Mouse (Mus musculus): ENCODE results near the gene St3gal4. TPM values are rescaled to one million over a fixed set of nuclear protein-coding genes. Genes with fewer than 3 reads are reported as not detected.

Gene St3gal4
- total RNA-seq, 2 experiments from 2014 or later, result 26.3 to 26.4 TPM

- DNase-seq (ENCODE audit: low spot score in 2 of 2), result no peak
- intact Hi-C loops (cut with DNase I), result no loop called here
These were observed 16.5 kb upstream of the St3gal4 start for GRCm38 (mm10) chr9:35135575-35135974.

- intact Hi-C loops (cut with DNase I), result no loop called here
- DNase-seq (ENCODE audit: low spot score in 2 of 2), result peak; percentile 71 to 73
These were observed 12.7 kb upstream of the St3gal4 start for GRCm38 (mm10) chr9:35131637-35132397.

- DNase-seq (ENCODE audit: low spot score in 2 of 2), result no peak
These were observed 9.9 kb upstream of the St3gal4 start for GRCm38 (mm10) chr9:35128995-35129418.

GRCm38 (mm10) chr9:35128564-35128963, 9.5 kb upstream of the St3gal4 start:
- no peak for DNase-seq (ENCODE audit: low spot score in 2 of 2)
- intact Hi-C loops (cut with DNase I), result no loop called here

More at GRCm38 (mm10) chr9:35128995-35129418, 9.9 kb upstream of the St3gal4 start:
- intact Hi-C loops (cut with DNase I), result no loop called here

GRCm38 (mm10) chr9:35127561-35127960, 8.5 kb upstream of the St3gal4 start:
- no peak for DNase-seq (ENCODE audit: low spot score in 2 of 2)
- intact Hi-C loops (cut with DNase I), result no loop called here

GRCm38 (mm10) chr9:35127147-35127546, 8.1 kb upstream of the St3gal4 start:
- intact Hi-C loops (cut with DNase I), result no loop called here
- no peak for DNase-seq (ENCODE audit: low spot score in 2 of 2)

- intact Hi-C loops (cut with DNase I), result no loop called here
- DNase-seq (ENCODE audit: low spot score in 2 of 2), result no peak
These were observed 5.5 kb upstream of the St3gal4 start for GRCm38 (mm10) chr9:35124678-35124955.

- no peak for DNase-seq (ENCODE audit: low spot score in 2 of 2)
- intact Hi-C loops (cut with DNase I), result no loop called here
These were observed 5.0 kb upstream of the St3gal4 start for GRCm38 (mm10) chr9:35123804-35124677.

- no peak for DNase-seq (ENCODE audit: low spot score in 2 of 2)
- intact Hi-C loops (cut with DNase I), result no loop called here
These were observed 4.4 kb upstream of the St3gal4 start for GRCm38 (mm10) chr9:35123456-35123803.

- intact Hi-C loops (cut with DNase I), result no loop called here
- DNase-seq (ENCODE audit: low spot score in 2 of 2), result no peak
These were observed 3.6 kb upstream of the St3gal4 start for GRCm38 (mm10) chr9:35122551-35123266.

GRCm38 (mm10) chr9:35118563-35118962, 505 bp downstream of the St3gal4 start:
- intact Hi-C loops (cut with DNase I), result loop anchor here (5.0 kb wide), 1 partner anchor 44 kb away; no protein-coding TSS in a partner anchor
- no peak for DNase-seq (ENCODE audit: low spot score in 2 of 2)

GRCm38 (mm10) chr9:35117384-35118295, 1.4 kb downstream of the St3gal4 start:
- intact Hi-C loops (cut with DNase I), result loop anchor here (5.0 kb wide), 1 partner anchor 45 kb away; no protein-coding TSS in a partner anchor
- DNase-seq (ENCODE audit: low spot score in 2 of 2), result no peak

GRCm38 (mm10) chr9:35116391-35117381, 2.4 kb downstream of the St3gal4 start:
- DNase-seq (ENCODE audit: low spot score in 2 of 2), result peak; percentile 69 to 74
- intact Hi-C loops (cut with DNase I), result loop anchor here (5.0 kb wide), 1 partner anchor 46 kb away; no protein-coding TSS in a partner anchor

GRCm38 (mm10) chr9:35115804-35116203, 3.3 kb downstream of the St3gal4 start:
- intact Hi-C loops (cut with DNase I), result loop anchor here (5.0 kb wide), 1 partner anchor 46 kb away; no protein-coding TSS in a partner anchor

GRCm38 (mm10) chr9:35115299-35115698, 3.8 kb downstream of the St3gal4 start:
- DNase-seq (ENCODE audit: low spot score in 2 of 2), result no peak
- intact Hi-C loops (cut with DNase I), result loop anchor here (5.0 kb wide), 1 partner anchor 47 kb away; no protein-coding TSS in a partner anchor

More at GRCm38 (mm10) chr9:35115804-35116203, 3.3 kb downstream of the St3gal4 start:
- no peak for DNase-seq (ENCODE audit: low spot score in 2 of 2)

GRCm38 (mm10) chr9:35114234-35114633, 4.8 kb downstream of the St3gal4 start:
- intact Hi-C loops (cut with DNase I), result loop anchor here (5.0 kb wide), 1 partner anchor 72 kb away; no protein-coding TSS in a partner anchor
- no peak for DNase-seq (ENCODE audit: low spot score in 2 of 2)

- peak in 1 of 2 experiments; percentile 25 for DNase-seq (ENCODE audit: low spot score in 2 of 2)
- intact Hi-C loops (cut with DNase I), result loop anchor here (5.0 kb wide), 1 partner anchor 70 kb away; no protein-coding TSS in a partner anchor
These were observed 7.0 kb downstream of the St3gal4 start for GRCm38 (mm10) chr9:35111941-35112595.

All from left cerebral cortex, postnatal 36 days (tissue).